Mouse (Mus musculus) olfactory bulb, adult 2 months (tissue): ENCODE data around the gene Cdk5rap2. TPM values are rescaled to one million over a fixed set of nuclear protein-coding genes. Genes with fewer than 3 reads are reported as not detected.

ENCODE experiments used
- H3K27ac ChIP-seq: fragments of 200-500 bp; 2 replicates; pipeline ENCODE4 v1.5.1; 2012; ENCODE audit warnings: low read depth, low read length; ENCODE audit not compliant: insufficient read depth
- H3K4me1 ChIP-seq: fragments of 200-500 bp; 2 replicates; pipeline ENCODE4 v1.6.1; 2012; ENCODE audit warnings: low read length; ENCODE audit not compliant: control insufficient read depth, insufficient read depth
- H3K4me3 ChIP-seq: fragments of 200-500 bp; 2 replicates; pipeline ENCODE4 v1.5.1; 2012; ENCODE audit warnings: mild to moderate bottlenecking, low read depth, low read length, moderate library complexity; ENCODE audit not compliant: insufficient read depth
- CTCF ChIP-seq: fragments of 200-500 bp; IDR thresholded peaks from 2 replicates; pipeline ENCODE4 v1.5.1; 2012; ENCODE audit warnings: low read depth, mild to moderate bottlenecking, low read length, moderate library complexity; ENCODE audit not compliant: insufficient read depth
- POLR2A ChIP-seq: fragments of 200-500 bp; IDR thresholded peaks from 2 replicates; pipeline ENCODE4 v1.6.1; 2012; ENCODE audit warnings: mild to moderate bottlenecking, low read depth, low read length, moderate library complexity; ENCODE audit not compliant: insufficient read depth
- WGBS: fragments of 180-500 bp; shearing (Covaris S2); methylation state at CpG from one replicate; pipeline ENCODE4 v1.1.7; 2018; 5-methylcytosine and 5-hydroxymethylcytosine counted together
- polyA plus RNA-seq: library from polyadenylated mRNA; stranded (reverse); fragments of >200 nt; gene quantifications from 2 replicates; pipeline ENCODE4 v1.2.4, GENCODE M21; 2012; ENCODE audit warnings: low replicate concordance; ENCODE audit not compliant: missing spikeins, insufficient read depth, insufficient read length

Cdk5rap2 gene
- polyA plus RNA-seq, 1 experiment, result 306 TPM

- TF ChIP-seq POLR2A (no peak), CTCF (no peak)
- H3K27ac ChIP-seq, result no peak overlapping the region
- WGBS, result 54% methylated on average over 4 of the region's 4 CpGs
Measured at GRCm38 (mm10) chr4:70229874-70230273, 180.4 kb downstream of the Cdk5rap2 start.

GRCm38 (mm10) chr4:70228350-70228749, 181.9 kb downstream of the Cdk5rap2 start:
- no peak overlapping the region for H3K4me3 ChIP-seq
- H3K4me1 ChIP-seq, result peaks cover 6% of the 10 kb centered on the region
- WGBS, result 57% methylated on average over 2 of the region's 2 CpGs
- TF ChIP-seq CTCF (no peak), POLR2A (no peak)
- H3K27ac ChIP-seq, result no peak overlapping the region

More at GRCm38 (mm10) chr4:70229874-70230273, 180.4 kb downstream of the Cdk5rap2 start:
- Histone ChIP-seq H3K4me3 (no peak overlapping the region), H3K4me1 (peaks cover 6% of the 10 kb centered on the region)

- Histone ChIP-seq H3K4me3 (no peak overlapping the region), H3K4me1 (peaks cover 6% of the 10 kb centered on the region), H3K27ac (no peak overlapping the region)
- no peak for TF ChIP-seq CTCF
- no peak for TF ChIP-seq POLR2A
- 66% methylated on average over 3 of the region's 3 CpGs for WGBS
Measured at GRCm38 (mm10) chr4:70227667-70228066, 182.6 kb downstream of the Cdk5rap2 start.

GRCm38 (mm10) chr4:70224503-70224902, 185.7 kb downstream of the Cdk5rap2 start:
- TF ChIP-seq CTCF (no peak), POLR2A (no peak)
- Histone ChIP-seq H3K4me1 (peaks cover 26% of the 10 kb centered on the region), H3K4me3 (no peak overlapping the region), H3K27ac (no peak overlapping the region)
- WGBS, result 78% methylated on average over 2 of the region's 2 CpGs

- no peak overlapping the region for H3K27ac ChIP-seq
- no peak overlapping the region for H3K4me3 ChIP-seq
- no peak for TF ChIP-seq POLR2A
- no peak for TF ChIP-seq CTCF
- WGBS, result 91% methylated on average over 3 of the region's 3 CpGs
- peaks cover 20% of the 10 kb centered on the region for H3K4me1 ChIP-seq
Measured at GRCm38 (mm10) chr4:70221878-70222277, 188.4 kb downstream of the Cdk5rap2 start.

GRCm38 (mm10) chr4:70221370-70221769, 188.9 kb downstream of the Cdk5rap2 start:
- H3K27ac ChIP-seq, result no peak overlapping the region

GRCm38 (mm10) chr4:70220277-70221180, 189.7 kb downstream of the Cdk5rap2 start:
- TF ChIP-seq POLR2A (no peak), CTCF (no peak)
- H3K4me1 ChIP-seq, result peaks cover 20% of the 10 kb centered on the region
- no peak overlapping the region for H3K4me3 ChIP-seq
- no peak overlapping the region for H3K27ac ChIP-seq
- WGBS, result 50% methylated on average over 10 of the region's 10 CpGs

More at GRCm38 (mm10) chr4:70221370-70221769, 188.9 kb downstream of the Cdk5rap2 start:
- 88% methylated on average over 1 of the region's 1 CpGs for WGBS
- Histone ChIP-seq H3K4me3 (no peak overlapping the region), H3K4me1 (peaks cover 20% of the 10 kb centered on the region)
- TF ChIP-seq CTCF (no peak), POLR2A (no peak)

- 38% methylated on average over 4 of the region's 4 CpGs for WGBS
- no peak for TF ChIP-seq CTCF
- no peak for TF ChIP-seq POLR2A
- no peak overlapping the region for H3K4me3 ChIP-seq
- no peak overlapping the region for H3K27ac ChIP-seq
- peaks cover 20% of the 10 kb centered on the region for H3K4me1 ChIP-seq
Measured at GRCm38 (mm10) chr4:70219776-70220175, 190.5 kb downstream of the Cdk5rap2 start.

GRCm38 (mm10) chr4:70185971-70186370, 224.3 kb downstream of the Cdk5rap2 start:
- H3K27ac ChIP-seq, result 0 out of 2 replicates have a peak overlapping the region, but pooled peaks have one; percentile 43
- no peak for TF ChIP-seq POLR2A
- TF ChIP-seq CTCF, result no peak
- H3K4me3 ChIP-seq, result no peak overlapping the region
- WGBS, result 30% methylated on average over 2 of the region's 2 CpGs
- H3K4me1 ChIP-seq, result no peaks in the 10 kb centered on the region

Other genes starting within 250 kb of the Cdk5rap2 start
- gene Megf9, start 124.6 kb upstream of the Cdk5rap2 start, polyA plus RNA-seq, result 76.4 TPM in 1 of 2 replicates, not detected in the other